Mouse (Mus musculus): ENCODE data around the gene Tbk1.

- no peak for TF ChIP-seq CTCF (IDR thresholded peaks at IDR 0.05; ENCODE audit: borderline replicate concordance, insufficient read depth, low read length)
- TF ChIP-seq POLR2A (IDR thresholded peaks at IDR 0.05; ENCODE audit: low read depth, low read length) = no peak
These were observed 39.4 kb downstream of the Tbk1 start for GRCm38 (mm10) chr10:121547162-121547561.

Measured in embryonic fibroblast, embryonic 13.5 days (primary cell).